Mouse (Mus musculus) cortical plate, adult 2 months (tissue): ENCODE results near the gene E030030I06Rik.

Experiments used
- CTCF ChIP-seq: fragments of 200-500 bp; IDR thresholded peaks from 2 replicates; pipeline ENCODE4 v1.5.1; 2011; ENCODE audit warnings: mild to moderate bottlenecking, control low read depth, low read length; ENCODE audit not compliant: insufficient read depth; ENCODE audit errors: extremely low read depth
- POLR2A ChIP-seq: fragments of 200-500 bp; IDR thresholded peaks from 2 replicates; pipeline ENCODE4 v1.6.1; 2011; ENCODE audit warnings: mild to moderate bottlenecking, low read length, control low read depth; ENCODE audit not compliant: insufficient read depth; ENCODE audit errors: extremely low read depth

GRCm38 (mm10) chr10:22150593-22150992 lies 1.5 kb upstream of the E030030I06Rik start:
- TF ChIP-seq CTCF (no peak), POLR2A (no peak)
